21 mouse cellular contexts compared by ENCODE assay signal in the genomic region with DNA sequence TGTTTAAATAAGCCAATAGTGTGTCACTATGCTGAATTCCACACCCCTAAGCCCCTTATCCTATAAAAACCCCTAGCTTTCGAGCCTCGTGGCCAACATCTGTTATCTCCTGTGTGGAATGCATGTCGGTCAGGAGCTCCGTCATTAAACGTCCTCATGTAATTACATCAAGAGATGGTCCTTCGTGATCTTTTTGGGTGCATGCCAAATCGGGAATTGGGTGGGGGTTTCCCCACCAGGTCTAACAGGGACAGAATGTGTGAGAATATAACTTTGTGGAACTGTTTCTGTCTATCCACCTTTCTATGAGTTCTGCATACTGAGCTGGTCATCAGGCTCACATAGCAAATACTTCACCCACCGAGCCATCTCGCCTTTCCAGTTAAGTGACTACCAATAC. TPM values are rescaled to one million over a fixed set of nuclear protein-coding genes. Genes with fewer than 3 reads are reported as not detected.
DNase-seq lines count a peak whose midpoint lies in the region; ATAC-seq lines count a peak whose summit lies in the region.
"Had no signal": no experiment of that assay in that cellular context is flagged by ENCODE, and none has a peak within 500 bp of the region (broad histone marks: within the 10 kb centered on the region; RNA-seq: fewer than 3 reads in every experiment).

No protein-coding gene starts in this region.

- H3K9ac ChIP-seq in midbrain, embryonic 11.5 days (ENCODE audit: low read length): no peak overlapping the region
- H3K9ac ChIP-seq in midbrain, embryonic 16.5 days (ENCODE audit: low read depth, low read length): no peak overlapping the region

- peak; percentile 65 for DNase-seq in heart, adult 11 months
- DNase-seq in heart, adult 8-10 months (ENCODE audit: low spot score): no peak
- peak; percentile 72 for DNase-seq in midbrain, embryonic 11.5 days (ENCODE audit: low spot score, missing footprints)
- peak; percentile 43 for DNase-seq in yolk sac, embryonic 10.5 days (ENCODE audit: low spot score)
- no peak for DNase-seq in retina, postnatal 1 day
- DNase-seq: adrenal gland, adult 2 months; adrenal gland, adult 8-10 months; adrenal gland, postnatal 10 days; adrenal gland, postnatal 14 days; adrenal gland, postnatal 25 days; adrenal gland, postnatal 36 days; B cell, adult 2 months; cerebellum, adult 11 months; cerebellum, adult 11-12 months; cerebellum, adult 18-20 months had no signal

- WGBS in midbrain, embryonic 11.5 days: 89% methylated on average over 9 of the region's 9 CpGs
- 93% methylated on average over 9 of the region's 9 CpGs for WGBS in midbrain, embryonic 16.5 days

- no peaks in the 10 kb centered on the region for H3K27me3 ChIP-seq in midbrain, embryonic 11.5 days (ENCODE audit: control insufficient read depth, insufficient read depth, low read length)
- H3K27me3 ChIP-seq in midbrain, embryonic 16.5 days (ENCODE audit: control insufficient read depth, insufficient read depth, low read depth, low read length): no peaks in the 10 kb centered on the region
- H3K27me3 ChIP-seq: CH12.LX, Patski had no signal

- no peak overlapping the region for H3K27ac ChIP-seq in midbrain, embryonic 11.5 days (ENCODE audit: low read depth, low read length)
- no peak overlapping the region for H3K27ac ChIP-seq in midbrain, embryonic 16.5 days (ENCODE audit: low read length)

- no peak overlapping the region for H3K4me3 ChIP-seq in midbrain, embryonic 11.5 days (ENCODE audit: low read depth, low read length)
- no peak overlapping the region for H3K4me3 ChIP-seq in midbrain, embryonic 16.5 days (ENCODE audit: low read depth, low read length)

- H3K36me3 ChIP-seq in midbrain, embryonic 11.5 days (ENCODE audit: control insufficient read depth, insufficient read depth, low read length): no peaks in the 10 kb centered on the region
- no peaks in the 10 kb centered on the region for H3K36me3 ChIP-seq in midbrain, embryonic 16.5 days (ENCODE audit: control insufficient read depth, insufficient read depth, low read length)

- H3K9me3 ChIP-seq in midbrain, embryonic 11.5 days (ENCODE audit: control insufficient read depth, low read length): no peaks in the 10 kb centered on the region
- peaks cover 5% of the 10 kb centered on the region for H3K9me3 ChIP-seq in midbrain, embryonic 16.5 days (replicated peaks; ENCODE audit: control insufficient read depth, low read length, poor library complexity, severe bottlenecking)
- H3K9me3 ChIP-seq: G1E had no signal

- H3K4me2 ChIP-seq in midbrain, embryonic 11.5 days: no peak overlapping the region
- H3K4me2 ChIP-seq in midbrain, embryonic 16.5 days (ENCODE audit: low read length): no peak overlapping the region

- no peaks in the 10 kb centered on the region for H3K4me1 ChIP-seq in midbrain, embryonic 11.5 days (ENCODE audit: control insufficient read depth, insufficient read depth, low read length)
- H3K4me1 ChIP-seq in midbrain, embryonic 16.5 days (ENCODE audit: control insufficient read depth, insufficient read depth, low read length): no peaks in the 10 kb centered on the region

- no peak for ATAC-seq in midbrain, embryonic 11.5 days (ENCODE audit: low FRiP score)
- ATAC-seq in midbrain, embryonic 16.5 days: no peak
- ATAC-seq: activated CD4-positive, CD25-positive, alpha-beta regulatory T cell, adult 4 months; CD4-positive, CD25-positive, alpha-beta regulatory T cell, adult 4 months; Patski had no signal

RNA-seq across cellular contexts. Expression of a gene that starts 25.7 kb away (rescaled TPM):
- 10 to 100 TPM; 61.7 to 95.3 (median 79.2) TPM for total RNA-seq in heart, adult 8-10 months (2022)
- 43.6 and 50.5 TPM in 2 replicates for polyA plus RNA-seq in midbrain, embryonic 11.5 days (2014; fragmentation: Nextera tagmentation; extraction: Ambion mirVana)
- polyA plus RNA-seq in midbrain, embryonic 16.5 days (2015; fragmentation: Nextera tagmentation; extraction: Ambion mirVana): 62.8 and 70.1 TPM in 2 replicates

RNA-seq across cellular contexts. Expression of a gene that starts 26.0 kb away (rescaled TPM):
- 1 to 10 TPM; 6.7 to 10.0 (median 7.6) TPM for total RNA-seq in heart, adult 8-10 months (2022)
- polyA plus RNA-seq in midbrain, embryonic 11.5 days (2014; fragmentation: Nextera tagmentation; extraction: Ambion mirVana): 14.2 and 16.2 TPM in 2 replicates
- polyA plus RNA-seq in midbrain, embryonic 16.5 days (2015; fragmentation: Nextera tagmentation; extraction: Ambion mirVana): 13.5 and 16.8 TPM in 2 replicates

Comparison
In these comparisons a context has a peak if more than half of its experiments do, and no peak if none do; other contexts are left out.
1. DNase-seq: peak in heart, adult 11 months (single experiment), midbrain, embryonic 11.5 days (single experiment) and yolk sac, embryonic 10.5 days (single experiment); none in heart, adult 8-10 months (single experiment) and retina, postnatal 1 day (single experiment).